Mouse (Mus musculus) myocyte (in vitro differentiated cells): ENCODE results near the gene Tfeb. TPM values are rescaled to one million over a fixed set of nuclear protein-coding genes. Genes with fewer than 3 reads are reported as not detected.

ENCODE experiments used
- H3K27me3 ChIP-seq: one replicate; pipeline ENCODE4 v1.6.1; 2011; ENCODE audit not compliant: control insufficient read depth, insufficient read depth, insufficient read length
- H3K36me3 ChIP-seq: one replicate; pipeline ENCODE4 v1.6.1; 2011; ENCODE audit not compliant: control insufficient read depth, insufficient read depth
- H3K4me2 ChIP-seq: one replicate; pipeline ENCODE4 v1.6.1; 2011; ENCODE audit warnings: low read depth, control low read depth
- H3K4me3 ChIP-seq: one replicate; pipeline ENCODE4 v1.5.1; 2011; ENCODE audit warnings: mild to moderate bottlenecking, control low read depth, moderate library complexity
- H3K79me2 ChIP-seq: one replicate; pipeline ENCODE4 v1.6.1; 2011; ENCODE audit not compliant: control insufficient read depth, insufficient read depth
- H3ac ChIP-seq: one replicate; pipeline ENCODE4 v1.6.1; 2011; ENCODE audit not compliant: control insufficient read depth, insufficient read length
- CEBPB ChIP-seq: IDR thresholded peaks from 2 replicates; pipeline ENCODE4 v1.6.1; 2011; ENCODE audit warnings: mild to moderate bottlenecking, moderate library complexity; ENCODE audit not compliant: poor library complexity, insufficient read depth, severe bottlenecking
- E2F4 ChIP-seq: IDR thresholded peaks from one replicate; pipeline ENCODE4 v1.6.1; 2011; ENCODE audit warnings: mild to moderate bottlenecking, control low read depth, moderate library complexity; ENCODE audit not compliant: insufficient read depth
- MAX ChIP-seq: IDR thresholded peaks from one replicate; pipeline ENCODE4 v1.6.1; 2011; ENCODE audit warnings: low read depth, mild to moderate bottlenecking, control low read depth
- MYOD1 ChIP-seq, 3 experiments: IDR thresholded peaks; one replicate each; pipeline ENCODE4 v1.6.1; 2011; ENCODE audit warnings: control low read depth in 2 of 3, low read depth in 2 of 3, mild to moderate bottlenecking in 2 of 3, moderate library complexity in 1 of 3; ENCODE audit not compliant: insufficient read length in 2 of 3, control insufficient read depth in 1 of 3
- MYOG ChIP-seq, 3 experiments: IDR thresholded peaks; one replicate each; pipeline ENCODE4 v1.6.1; 2011; ENCODE audit warnings: control low read depth in 2 of 3, low read depth in 2 of 3, mild to moderate bottlenecking in 2 of 3; ENCODE audit not compliant: insufficient read length in 2 of 3, control insufficient read depth in 1 of 3, insufficient read depth in 1 of 3
- POLR2A ChIP-seq: IDR thresholded peaks from one replicate; pipeline ENCODE4 v1.6.1; 2011; ENCODE audit warnings: low read depth, mild to moderate bottlenecking, control low read depth, moderate library complexity; ENCODE audit not compliant: insufficient read length
- POLR2AphosphoS2 ChIP-seq: IDR thresholded peaks from one replicate; pipeline ENCODE4 v1.6.1; 2011; ENCODE audit warnings: low read depth, control low read depth; ENCODE audit not compliant: insufficient read length
- REST ChIP-seq: IDR thresholded peaks from one replicate; pipeline ENCODE4 v1.6.1; 2011; ENCODE audit warnings: mild to moderate bottlenecking, control low read depth, moderate library complexity; ENCODE audit not compliant: insufficient read depth, insufficient read length
- SRF ChIP-seq: IDR thresholded peaks from one replicate; pipeline ENCODE4 v1.6.1; 2011; ENCODE audit warnings: low read depth; ENCODE audit not compliant: control insufficient read depth, insufficient read length
- TCF12 ChIP-seq: IDR thresholded peaks from one replicate; pipeline ENCODE4 v1.6.1; 2011; ENCODE audit warnings: mild to moderate bottlenecking, control low read depth; ENCODE audit not compliant: poor library complexity, insufficient read depth, severe bottlenecking
- TCF3 ChIP-seq: IDR thresholded peaks from one replicate; pipeline ENCODE4 v1.6.1; 2011; ENCODE audit warnings: low read depth, control low read depth; ENCODE audit not compliant: insufficient read length
- USF1 ChIP-seq: IDR thresholded peaks from one replicate; pipeline ENCODE4 v1.6.1; 2011; ENCODE audit warnings: low read depth, mild to moderate bottlenecking, control low read depth, moderate library complexity
- polyA plus RNA-seq: library from polyadenylated mRNA; unstranded; fragments of >200 nt; fragmentation: generic; extraction: Trizol; gene quantifications from one replicate; pipeline ENCODE4 v1.2.1, GENCODE M21; 2012; ENCODE audit warnings: missing spikeins

Gene Tfeb
- polyA plus RNA-seq, 1 experiment, result 16.5 TPM

DNA sequence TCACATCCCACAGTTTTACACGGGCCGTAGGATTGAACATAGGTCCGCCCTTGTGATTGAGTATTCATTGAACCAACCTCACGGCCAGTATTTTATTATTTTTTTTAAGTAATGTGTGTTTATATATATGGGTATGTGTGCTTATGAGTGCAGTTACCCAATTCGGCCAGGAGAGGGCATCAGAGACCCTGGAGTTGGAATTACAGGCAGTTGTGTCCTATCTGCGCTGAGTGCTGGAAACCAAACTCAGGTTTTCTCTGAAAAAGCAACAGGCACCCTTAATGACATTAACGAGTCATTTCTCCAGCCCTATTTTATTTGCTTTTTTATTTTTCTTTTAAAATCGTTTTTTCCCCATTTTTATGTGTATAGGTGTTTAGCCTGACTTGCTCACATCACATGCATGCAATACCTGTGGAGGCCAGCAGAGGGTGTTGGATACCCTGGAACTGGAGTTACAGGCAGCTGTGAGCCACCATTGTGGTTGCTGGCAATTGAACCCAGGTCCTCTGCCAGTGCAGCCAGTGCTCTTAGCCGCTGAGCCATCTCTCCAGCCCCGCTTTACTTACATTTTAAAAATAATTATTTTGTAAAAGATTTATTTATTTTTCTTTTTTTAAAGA, 8.0 kb downstream of the Tfeb start:
- Histone ChIP-seq H3K79me2 (no peaks in the 10 kb centered on the region), H3K27me3 (no peaks in the 10 kb centered on the region), H3ac (no peak overlapping the region), H3K4me3 (no peak overlapping the region), H3K36me3 (no peaks in the 10 kb centered on the region), H3K4me2 (no peak overlapping the region)
- TF ChIP-seq REST, result no peak
- no peak for TF ChIP-seq SRF
- TF ChIP-seq POLR2AphosphoS2, result no peak

DNA sequence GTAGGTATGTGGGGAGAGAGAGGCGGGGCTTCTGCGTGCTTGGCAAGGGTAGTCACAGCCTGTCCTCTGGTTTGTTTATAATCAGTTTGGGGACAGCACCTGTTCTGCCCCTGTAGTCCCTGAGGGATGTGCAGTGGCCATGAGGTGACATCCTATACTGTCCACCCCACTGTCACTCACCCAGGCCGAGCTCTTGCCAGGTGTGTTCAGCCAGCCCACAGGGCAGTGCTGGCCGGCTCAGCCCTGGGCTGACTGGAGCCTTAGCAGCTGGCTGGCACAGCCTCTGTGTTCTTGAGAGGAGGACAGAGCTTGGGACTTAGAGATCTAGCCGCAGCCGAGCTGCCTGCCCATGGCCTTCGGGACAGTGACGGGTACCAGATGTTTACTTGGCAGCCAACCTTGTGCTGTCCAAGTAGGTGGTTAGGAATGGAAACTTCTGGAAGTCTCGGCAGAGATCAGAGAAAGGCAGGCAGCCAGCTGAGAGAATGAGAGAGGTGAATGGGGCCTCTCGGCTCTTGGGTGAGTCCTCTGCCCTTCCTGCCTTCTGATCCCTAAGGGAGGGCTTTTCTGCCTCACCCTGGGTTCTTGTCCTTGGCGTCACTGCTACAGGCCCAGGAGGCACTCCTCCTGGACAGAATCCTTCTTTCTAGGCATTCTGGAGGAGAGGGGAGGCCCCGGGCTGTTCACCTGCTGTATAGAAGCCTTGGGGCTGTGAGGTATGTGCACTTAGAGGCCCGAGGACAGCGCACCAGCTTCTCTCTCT, 12.1 kb downstream of the Tfeb start:
- H3K36me3 ChIP-seq, result no peaks in the 10 kb centered on the region
- no peaks in the 10 kb centered on the region for H3K27me3 ChIP-seq
- H3ac ChIP-seq, result no peak overlapping the region
- no peak overlapping the region for H3K4me3 ChIP-seq
- H3K79me2 ChIP-seq, result no peaks in the 10 kb centered on the region
- TF ChIP-seq MAX (no peak), TCF12 (no peak), POLR2A (no peak), REST (no peak), MYOG (IDR thresholded peaks at IDR 0.05; ENCODE audit: control insufficient read depth in 1 of 3, insufficient read depth in 1 of 3, insufficient read length in 2 of 3, low read depth in 2 of 3) (peak in 2 of 3 experiments; percentile 5 to 27), TCF3 (no peak), POLR2AphosphoS2 (no peak), SRF (no peak), E2F4 (no peak), CEBPB (no peak), MYOD1 (IDR thresholded peaks at IDR 0.05; ENCODE audit: control insufficient read depth in 1 of 3, insufficient read length in 2 of 3, low read depth in 2 of 3) (peak in 2 of 3 experiments; percentile 1 to 88), USF1 (no peak)
- H3K4me2 ChIP-seq, result no peak overlapping the region

DNA sequence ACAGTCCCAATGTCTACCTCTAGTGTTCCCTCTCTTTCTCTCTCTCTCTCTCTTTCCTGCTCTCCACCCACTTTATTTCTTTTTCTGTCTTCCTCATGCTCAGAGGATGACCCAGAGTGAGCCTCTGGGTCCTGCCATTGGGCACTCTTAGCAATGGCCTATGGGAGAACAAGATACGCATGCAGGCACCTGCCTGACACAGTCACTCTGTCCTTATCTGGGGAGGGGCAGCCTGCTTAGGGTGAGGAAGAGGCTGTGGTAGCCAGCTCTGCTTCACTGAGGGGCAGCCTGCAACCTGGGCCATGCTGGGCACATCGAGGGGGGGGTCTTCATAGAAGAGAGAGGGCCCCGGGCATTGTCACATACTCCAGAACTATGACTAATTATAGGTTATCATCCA, 12.8 kb downstream of the Tfeb start:
- Histone ChIP-seq H3K4me2 (no peak overlapping the region), H3K27me3 (no peaks in the 10 kb centered on the region), H3K79me2 (no peaks in the 10 kb centered on the region), H3K4me3 (no peak overlapping the region), H3ac (no peak overlapping the region), H3K36me3 (no peaks in the 10 kb centered on the region)
- TF ChIP-seq MYOG (IDR thresholded peaks at IDR 0.05; ENCODE audit: control insufficient read depth in 1 of 3, insufficient read depth in 1 of 3, insufficient read length in 2 of 3, low read depth in 2 of 3) (no peak), USF1 (no peak), POLR2AphosphoS2 (no peak), CEBPB (no peak), POLR2A (no peak), E2F4 (no peak)

DNA sequence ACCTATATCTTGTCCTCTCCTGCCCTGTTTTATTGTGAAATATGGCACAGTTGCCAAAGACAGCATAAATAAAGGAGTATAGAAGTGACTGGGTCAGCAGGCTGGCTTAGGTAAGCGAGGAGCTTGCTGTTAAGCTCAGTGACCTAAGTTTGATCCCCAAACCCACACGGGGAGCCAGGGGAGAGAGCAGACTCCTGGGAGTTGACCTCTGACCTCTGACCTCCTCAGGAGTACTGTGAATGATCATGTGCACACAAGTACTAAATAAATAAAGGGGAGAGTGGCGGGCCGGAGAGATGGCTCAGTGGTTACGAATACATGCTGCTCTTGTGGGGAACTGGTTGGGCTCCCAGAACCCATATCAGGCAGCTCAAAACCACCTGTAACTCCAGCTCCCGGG, 13.3 kb downstream of the Tfeb start:
- H3K4me3 ChIP-seq, result no peak overlapping the region
- no peaks in the 10 kb centered on the region for H3K79me2 ChIP-seq
- no peaks in the 10 kb centered on the region for H3K36me3 ChIP-seq
- no peak overlapping the region for H3K4me2 ChIP-seq
- no peak overlapping the region for H3ac ChIP-seq
- TF ChIP-seq REST (no peak), MAX (no peak), SRF (no peak), MYOG (IDR thresholded peaks at IDR 0.05; ENCODE audit: control insufficient read depth in 1 of 3, insufficient read depth in 1 of 3, insufficient read length in 2 of 3, low read depth in 2 of 3) (no peak), TCF3 (no peak), MYOD1 (IDR thresholded peaks at IDR 0.05; ENCODE audit: control insufficient read depth in 1 of 3, insufficient read length in 2 of 3, low read depth in 2 of 3) (no peak), CEBPB (no peak), POLR2AphosphoS2 (no peak), E2F4 (no peak), USF1 (no peak), POLR2A (no peak), TCF12 (no peak)
- no peaks in the 10 kb centered on the region for H3K27me3 ChIP-seq

DNA sequence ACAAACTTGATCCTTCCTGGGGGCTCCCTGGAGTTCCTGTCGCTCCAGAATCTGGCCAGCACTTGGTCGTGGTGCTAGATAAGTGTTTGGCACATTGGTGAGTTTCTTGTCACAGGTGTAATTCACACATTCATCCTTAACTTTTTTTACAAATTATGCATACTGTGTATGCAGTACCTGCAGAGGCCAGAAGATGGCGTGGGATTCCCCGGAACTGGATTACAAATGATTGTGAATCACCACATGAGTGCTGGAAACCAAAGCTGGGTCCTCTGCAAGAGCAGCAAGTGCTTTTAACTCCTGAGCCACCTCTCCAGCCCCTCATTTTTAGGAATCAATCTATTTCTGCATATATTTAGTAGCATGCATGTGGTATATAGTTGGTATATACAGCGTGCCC, 15.0 kb downstream of the Tfeb start:
- Histone ChIP-seq H3ac (no peak overlapping the region), H3K4me3 (no peak overlapping the region), H3K79me2 (no peaks in the 10 kb centered on the region), H3K4me2 (no peak overlapping the region), H3K36me3 (no peaks in the 10 kb centered on the region), H3K27me3 (no peaks in the 10 kb centered on the region)
- TF ChIP-seq MAX, result no peak
